Mouse (Mus musculus) hindbrain, embryonic 15.5 days (tissue): Measurements from ENCODE around the gene Flrt3. TPM values are rescaled to one million over a fixed set of nuclear protein-coding genes. Genes with fewer than 3 reads are reported as not detected.

Source experiments
- ATAC-seq: fragments of 200-750 bp; cut with Nextera tagmentation; 2 replicates; pipeline ENCODE4 v1.8.0; 2017; ENCODE audit warnings: low read depth, moderate number of reproducible peaks, moderate TSS enrichment; ENCODE audit not compliant: low FRiP score
- H3K27ac ChIP-seq: fragments of 300-500 bp; sonication (generic); replicated peaks from 2 replicates; pipeline ENCODE4 v1.5.1; 2015; ENCODE audit warnings: mild to moderate bottlenecking, inconsistent platforms
- H3K27me3 ChIP-seq: fragments of 300-500 bp; sonication (generic); 2 replicates; pipeline ENCODE4 v1.6.1; 2015; ENCODE audit warnings: control low read depth, inconsistent platforms
- H3K36me3 ChIP-seq: fragments of 300-500 bp; sonication (generic); 2 replicates; pipeline ENCODE4 v1.6.1; 2015; ENCODE audit warnings: control low read depth, inconsistent platforms
- H3K4me1 ChIP-seq: fragments of 300-500 bp; sonication (generic); replicated peaks from 2 replicates; pipeline ENCODE4 v1.6.1; 2015; ENCODE audit warnings: control low read depth, inconsistent platforms
- H3K4me2 ChIP-seq: fragments of 300-500 bp; sonication (generic); 2 replicates; pipeline ENCODE4 v1.6.1; 2015; ENCODE audit warnings: moderate library complexity, mild to moderate bottlenecking, inconsistent platforms
- H3K4me3 ChIP-seq: fragments of 300-500 bp; sonication (generic); 2 replicates; pipeline ENCODE4 v1.5.1; 2015; ENCODE audit warnings: mild to moderate bottlenecking, inconsistent platforms
- H3K9ac ChIP-seq: fragments of 300-500 bp; sonication (generic); 2 replicates; pipeline ENCODE4 v1.6.1; 2015; ENCODE audit warnings: inconsistent platforms
- H3K9me3 ChIP-seq: fragments of 300-500 bp; sonication (generic); 2 replicates; pipeline ENCODE4 v1.6.1; 2016; ENCODE audit warnings: control low read depth, inconsistent platforms
- WGBS: fragments of 180-500 bp; shearing (Covaris S2); methylation state at CpG from one replicate; pipeline ENCODE4 v1.1.7; 2015; 5-methylcytosine and 5-hydroxymethylcytosine counted together
- polyA plus RNA-seq: library from polyadenylated mRNA; unstranded; fragments of >200 nt; fragmentation: Nextera tagmentation; extraction: Ambion mirVana; gene quantifications from 2 replicates; pipeline ENCODE4 v1.2.1, GENCODE M21; 2015

The Flrt3 gene
- polyA plus RNA-seq, 1 experiment from 2014 or later, result 33.6 TPM

- Histone ChIP-seq H3K27ac (no peak overlapping the region), H3K4me2 (no peak overlapping the region), H3K4me3 (no peak overlapping the region), H3K9ac (no peak overlapping the region), H3K27me3 (no peaks in the 10 kb centered on the region), H3K36me3 (no peaks in the 10 kb centered on the region), H3K4me1 (no peaks in the 10 kb centered on the region; the same call in 1 of the 2 replicates), H3K9me3 (no peaks in the 10 kb centered on the region)
- ATAC-seq, result no peak
- WGBS, result 90% methylated on average over 2 of the region's 2 CpGs
These were observed 55.8 kb downstream of the Flrt3 start for GRCm38 (mm10) chr2:140615451-140615850.
